Mouse (Mus musculus): ENCODE measurements around the gene Med4. TPM values are rescaled to one million over a fixed set of nuclear protein-coding genes. Genes with fewer than 3 reads are reported as not detected.

Gene Med4
- polyA plus RNA-seq (2012; fragmentation: generic; extraction: Trizol) = 18.9 TPM

DNA sequence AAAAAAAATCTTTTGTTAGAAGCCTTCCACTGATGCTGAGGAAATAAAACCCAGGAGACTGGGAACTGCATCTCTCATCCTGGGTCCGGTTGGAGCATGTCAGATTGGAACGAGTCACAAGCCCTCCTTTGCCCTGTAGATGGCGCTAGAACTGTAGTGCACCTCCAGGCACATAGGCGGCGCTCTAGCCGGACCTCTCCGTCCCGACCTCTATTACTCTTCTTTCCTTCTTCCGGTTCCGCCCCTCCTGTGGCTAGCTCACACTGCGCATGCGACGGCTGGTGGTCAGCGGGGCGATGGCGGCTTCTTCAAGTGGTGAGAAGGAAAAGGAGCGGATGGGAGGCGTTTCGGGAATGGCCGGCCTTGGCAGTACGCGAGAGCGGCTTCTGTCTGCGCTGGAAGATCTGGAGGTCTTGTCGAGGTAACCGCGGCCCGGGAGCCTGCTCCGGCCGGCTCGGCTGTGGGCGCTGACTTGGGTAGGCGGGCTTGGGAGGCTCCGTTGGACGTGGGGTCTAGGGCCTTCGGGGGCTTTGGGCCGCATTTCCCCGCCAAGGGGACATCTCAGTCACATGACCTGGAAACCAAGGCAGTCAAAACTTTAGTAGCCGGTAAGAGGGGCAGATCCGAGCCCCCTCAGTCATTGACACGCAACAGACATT is at the start of gene Med4:
Gene Med4 (plus strand): TSS at position 261 of the 659 bp plus-strand sequence.
- H3K4me2 ChIP-seq (ENCODE audit: low read depth) = peak within 1 kb of the TSS; percentile 86
- no peaks in the 10 kb centered on the region for H3K27me3 ChIP-seq (ENCODE audit: control insufficient read depth, insufficient read depth, insufficient read length)
- peaks cover 28% of the 10 kb centered on the region for H3K79me2 ChIP-seq (ENCODE audit: control insufficient read depth, insufficient read depth)
- peaks cover under 1% of the 10 kb centered on the region for H3K36me3 ChIP-seq (ENCODE audit: control insufficient read depth, insufficient read depth)
- H3K4me3 ChIP-seq = peak within 1 kb of the TSS; percentile 69
- H3ac ChIP-seq (ENCODE audit: control insufficient read depth, insufficient read length) = peak within 1 kb of the TSS; percentile 0
- TF ChIP-seq USF1 (IDR thresholded peaks at IDR 0.05; ENCODE audit: low read depth) = peak; percentile 9
- TF ChIP-seq E2F4 (IDR thresholded peaks at IDR 0.05; ENCODE audit: insufficient read depth) = peak; percentile 85
- peak; percentile 26 for TF ChIP-seq POLR2AphosphoS2 (IDR thresholded peaks at IDR 0.05; ENCODE audit: insufficient read length, low read depth)
- TF ChIP-seq TCF3 (IDR thresholded peaks at IDR 0.05; ENCODE audit: insufficient read length, low read depth) = no peak
- peak; percentile 55 for TF ChIP-seq SRF (IDR thresholded peaks at IDR 0.05; ENCODE audit: control insufficient read depth, insufficient read length, low read depth)
- TF ChIP-seq MAX (IDR thresholded peaks at IDR 0.05; ENCODE audit: low read depth) = no peak
- TF ChIP-seq POLR2A (IDR thresholded peaks at IDR 0.05; ENCODE audit: insufficient read length, low read depth) = peak; percentile 65
- no peak for TF ChIP-seq TCF12 (IDR thresholded peaks at IDR 0.05; ENCODE audit: insufficient read depth, poor library complexity, severe bottlenecking)

DNA sequence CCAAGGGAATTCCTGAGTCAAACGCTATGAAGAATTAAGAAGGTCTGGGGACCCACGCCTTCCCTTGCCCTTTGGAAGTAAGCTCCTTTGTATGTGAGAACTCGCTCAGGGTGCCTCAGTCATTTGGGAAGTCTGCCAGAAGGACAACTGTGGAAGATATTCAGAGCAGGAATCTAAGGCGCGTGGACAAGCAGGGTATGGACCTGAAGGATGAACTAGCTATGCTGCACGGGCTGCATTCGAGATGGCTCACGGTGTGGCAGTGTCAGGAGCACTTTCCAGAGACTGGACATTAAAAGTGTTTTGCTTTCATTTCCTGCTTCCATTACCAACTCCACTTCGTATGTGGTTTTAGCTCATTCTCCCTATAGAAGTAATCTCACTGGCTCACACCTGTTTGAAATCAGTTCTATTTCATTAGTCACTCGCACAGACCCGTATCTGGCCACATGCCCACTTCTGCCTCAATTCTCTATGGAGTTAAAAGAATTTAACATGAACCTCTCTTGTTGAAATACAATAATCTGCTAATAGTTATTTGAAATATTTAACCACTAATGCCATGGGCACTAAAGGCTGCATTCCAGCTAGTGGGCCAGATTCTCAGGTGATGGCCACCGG is 49.2 kb upstream of the Med4 start:
- Histone ChIP-seq H3K27me3 (ENCODE audit: control insufficient read depth, insufficient read depth, insufficient read length) (no peaks in the 10 kb centered on the region), H3K4me2 (ENCODE audit: low read depth) (peak overlapping the region; percentile 61), H3ac (ENCODE audit: control insufficient read depth, insufficient read length) (no peak overlapping the region), H3K4me3 (peak overlapping the region; percentile 1), H3K79me2 (ENCODE audit: control insufficient read depth, insufficient read depth) (no peaks in the 10 kb centered on the region), H3K36me3 (ENCODE audit: control insufficient read depth, insufficient read depth) (no peaks in the 10 kb centered on the region)
- TF ChIP-seq TCF12 (IDR thresholded peaks at IDR 0.05; ENCODE audit: insufficient read depth, poor library complexity, severe bottlenecking) (no peak), POLR2AphosphoS2 (IDR thresholded peaks at IDR 0.05; ENCODE audit: insufficient read length, low read depth) (no peak), MYOG (IDR thresholded peaks at IDR 0.05; ENCODE audit: control insufficient read depth in 1 of 3, insufficient read depth in 1 of 3, insufficient read length in 2 of 3, low read depth in 2 of 3) (peak in 1 of 3 experiments; percentile 70), TCF3 (IDR thresholded peaks at IDR 0.05; ENCODE audit: insufficient read length, low read depth) (no peak), CEBPB (IDR thresholded peaks at IDR 0.05; ENCODE audit: insufficient read depth, poor library complexity, severe bottlenecking) (no peak), SRF (IDR thresholded peaks at IDR 0.05; ENCODE audit: control insufficient read depth, insufficient read length, low read depth) (peak; percentile 31), MYOD1 (IDR thresholded peaks at IDR 0.05; ENCODE audit: control insufficient read depth in 1 of 3, insufficient read length in 2 of 3, low read depth in 2 of 3) (peak in 2 of 3 experiments; percentile 25 to 46)

DNA sequence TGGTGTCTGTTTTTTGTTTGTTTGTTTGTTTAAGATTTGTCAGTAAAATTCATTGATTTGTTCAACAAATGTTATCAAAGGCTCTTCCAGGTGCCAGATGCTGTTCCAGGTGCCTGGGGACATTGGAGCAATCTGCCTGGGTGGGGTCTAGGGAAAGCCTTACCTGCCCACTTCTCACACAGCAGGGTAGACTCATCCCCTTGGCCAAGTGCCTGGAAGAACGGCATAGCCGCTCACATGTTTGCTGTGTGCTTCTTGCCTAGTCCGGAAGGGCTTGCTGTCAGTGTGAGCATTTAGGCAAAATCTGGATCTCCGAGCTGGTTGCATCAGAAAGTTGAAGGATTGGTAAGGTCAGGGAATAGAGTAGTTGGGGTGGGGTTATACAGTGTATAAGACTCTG is 47.6 kb upstream of the Med4 start:
- TF ChIP-seq MAX (IDR thresholded peaks at IDR 0.05; ENCODE audit: low read depth) (no peak), CEBPB (IDR thresholded peaks at IDR 0.05; ENCODE audit: insufficient read depth, poor library complexity, severe bottlenecking) (no peak), REST (IDR thresholded peaks at IDR 0.05; ENCODE audit: insufficient read depth, insufficient read length) (no peak), TCF3 (IDR thresholded peaks at IDR 0.05; ENCODE audit: insufficient read length, low read depth) (no peak), POLR2A (IDR thresholded peaks at IDR 0.05; ENCODE audit: insufficient read length, low read depth) (no peak), POLR2AphosphoS2 (IDR thresholded peaks at IDR 0.05; ENCODE audit: insufficient read length, low read depth) (no peak), TCF12 (IDR thresholded peaks at IDR 0.05; ENCODE audit: insufficient read depth, poor library complexity, severe bottlenecking) (no peak), USF1 (IDR thresholded peaks at IDR 0.05; ENCODE audit: low read depth) (no peak), MYOD1 (IDR thresholded peaks at IDR 0.05; ENCODE audit: control insufficient read depth in 1 of 3, insufficient read length in 2 of 3, low read depth in 2 of 3) (no peak), E2F4 (IDR thresholded peaks at IDR 0.05; ENCODE audit: insufficient read depth) (no peak)
- Histone ChIP-seq H3K79me2 (ENCODE audit: control insufficient read depth, insufficient read depth) (no peaks in the 10 kb centered on the region), H3ac (ENCODE audit: control insufficient read depth, insufficient read length) (no peak overlapping the region), H3K27me3 (ENCODE audit: control insufficient read depth, insufficient read depth, insufficient read length) (no peaks in the 10 kb centered on the region), H3K36me3 (ENCODE audit: control insufficient read depth, insufficient read depth) (no peaks in the 10 kb centered on the region), H3K4me2 (ENCODE audit: low read depth) (no peak overlapping the region), H3K4me3 (no peak overlapping the region)

DNA sequence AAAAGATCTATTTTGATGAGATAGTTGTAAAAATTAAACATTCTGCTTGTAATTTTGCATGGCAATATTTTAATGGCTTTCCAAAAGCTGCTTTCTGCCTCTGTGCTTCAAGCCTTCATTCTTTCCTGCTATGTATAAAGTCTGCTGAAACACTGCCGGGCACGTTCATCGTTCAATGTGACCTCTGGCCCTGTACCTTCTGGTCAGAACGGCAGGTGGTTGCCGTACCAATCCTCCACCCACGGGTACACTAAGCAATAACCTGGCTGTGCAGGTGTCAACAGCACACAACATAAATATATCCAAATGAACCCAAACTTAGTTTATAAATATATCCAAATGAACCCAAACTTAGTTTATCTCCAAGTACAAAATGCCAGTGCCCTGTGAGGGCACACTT is 42.1 kb upstream of the Med4 start:
- TF ChIP-seq SRF (IDR thresholded peaks at IDR 0.05; ENCODE audit: control insufficient read depth, insufficient read length, low read depth) = no peak
- no peak for TF ChIP-seq MYOG (IDR thresholded peaks at IDR 0.05; ENCODE audit: control insufficient read depth in 1 of 3, insufficient read depth in 1 of 3, insufficient read length in 2 of 3, low read depth in 2 of 3)
- no peak for TF ChIP-seq E2F4 (IDR thresholded peaks at IDR 0.05; ENCODE audit: insufficient read depth)
- TF ChIP-seq MYOD1 (IDR thresholded peaks at IDR 0.05; ENCODE audit: control insufficient read depth in 1 of 3, insufficient read length in 2 of 3, low read depth in 2 of 3) = no peak
- no peak for TF ChIP-seq CEBPB (IDR thresholded peaks at IDR 0.05; ENCODE audit: insufficient read depth, poor library complexity, severe bottlenecking)
- no peak for TF ChIP-seq REST (IDR thresholded peaks at IDR 0.05; ENCODE audit: insufficient read depth, insufficient read length)
- no peak for TF ChIP-seq MAX (IDR thresholded peaks at IDR 0.05; ENCODE audit: low read depth)
- no peak for TF ChIP-seq TCF3 (IDR thresholded peaks at IDR 0.05; ENCODE audit: insufficient read length, low read depth)
- no peak for TF ChIP-seq USF1 (IDR thresholded peaks at IDR 0.05; ENCODE audit: low read depth)
- TF ChIP-seq POLR2A (IDR thresholded peaks at IDR 0.05; ENCODE audit: insufficient read length, low read depth) = no peak
- no peak for TF ChIP-seq TCF12 (IDR thresholded peaks at IDR 0.05; ENCODE audit: insufficient read depth, poor library complexity, severe bottlenecking)
- TF ChIP-seq POLR2AphosphoS2 (IDR thresholded peaks at IDR 0.05; ENCODE audit: insufficient read length, low read depth) = no peak
- H3K27me3 ChIP-seq (ENCODE audit: control insufficient read depth, insufficient read depth, insufficient read length) = no peaks in the 10 kb centered on the region
- H3K4me2 ChIP-seq (ENCODE audit: low read depth) = no peak overlapping the region
- no peaks in the 10 kb centered on the region for H3K79me2 ChIP-seq (ENCODE audit: control insufficient read depth, insufficient read depth)
- no peak overlapping the region for H3K4me3 ChIP-seq
- H3ac ChIP-seq (ENCODE audit: control insufficient read depth, insufficient read length) = no peak overlapping the region
- no peaks in the 10 kb centered on the region for H3K36me3 ChIP-seq (ENCODE audit: control insufficient read depth, insufficient read depth)

Data from myocyte (in vitro differentiated cells).